Mouse (Mus musculus) monocyte, adult 5-6 weeks (primary cell): ENCODE data around the gene Gsdma. TPM values are rescaled to one million over a fixed set of nuclear protein-coding genes. Genes with fewer than 3 reads are reported as not detected.
"Not testable (repeated sequence)": the region's sequence is repeated elsewhere in the genome, so short reads cannot be mapped to it uniquely, and the experiment has no call there.

Experiments used
- ATAC-seq: fragments of 153-309, 156-312 bp; replicated peaks from 2 replicates; pipeline ENCODE4 v1.8.0; 2017; ENCODE audit warnings: mild to moderate bottlenecking; ENCODE audit not compliant: low TSS enrichment, insufficient number of reproducible peaks, severe bottlenecking, poor library complexity, low FRiP score
- total RNA-seq: library from RNA; stranded (forward); fragments of 200-1000, 200-491, 200-594 nt; gene quantifications from 3 replicates; pipeline ENCODE4 v1.2.3, GENCODE M21; 2017

The Gsdma gene
- total RNA-seq, 1 experiment from 2014 or later = not detected

GRCm38 (mm10) chr11:98702323-98702722, 38.2 kb downstream of the Gsdma start:
- ATAC-seq = no peak

- ATAC-seq = no peak
These were observed 40.9 kb downstream of the Gsdma start for GRCm38 (mm10) chr11:98705021-98705420.

DNA sequence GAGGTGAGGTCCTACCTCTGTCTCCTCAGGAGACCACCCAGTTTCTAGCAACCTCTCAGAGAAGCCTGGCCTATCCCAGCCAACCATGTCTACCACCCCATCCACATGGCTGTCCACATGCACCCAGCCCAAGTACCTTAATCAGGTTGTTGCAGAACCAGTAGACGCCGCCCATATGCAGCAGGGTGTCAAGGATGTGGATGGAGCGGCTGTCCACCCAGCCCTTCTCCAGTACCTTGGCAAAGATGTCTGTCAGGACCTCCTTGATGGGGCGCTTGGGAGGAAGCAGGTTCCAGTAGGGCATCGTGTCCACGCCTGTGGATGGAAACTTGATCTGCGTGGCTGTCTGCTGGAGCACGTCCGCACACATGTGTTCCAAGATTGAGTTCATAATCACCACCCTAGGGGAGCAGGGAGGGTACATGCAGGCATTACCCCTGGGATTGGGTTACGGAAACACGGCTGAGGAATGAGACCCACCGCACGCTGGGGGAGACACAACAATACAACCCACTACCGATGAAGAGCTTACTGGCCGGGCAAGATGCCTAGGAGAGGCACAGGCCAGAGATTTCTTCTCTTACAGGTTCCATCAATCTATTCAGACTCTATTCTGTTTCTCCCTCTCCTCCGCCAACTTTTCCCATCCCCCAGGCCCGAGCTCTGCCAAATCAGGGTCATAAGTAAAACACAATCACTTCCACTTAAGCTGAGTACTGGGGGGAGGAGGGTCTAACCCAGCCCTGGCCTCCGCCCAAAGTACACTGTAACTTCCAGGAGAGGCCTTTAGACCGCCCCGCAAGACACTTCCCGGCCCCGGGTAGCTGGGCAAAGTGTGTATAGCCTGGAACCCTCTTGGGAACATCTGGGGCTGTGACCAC, 43.5 kb downstream of the Gsdma start:
- ATAC-seq = no peak

DNA sequence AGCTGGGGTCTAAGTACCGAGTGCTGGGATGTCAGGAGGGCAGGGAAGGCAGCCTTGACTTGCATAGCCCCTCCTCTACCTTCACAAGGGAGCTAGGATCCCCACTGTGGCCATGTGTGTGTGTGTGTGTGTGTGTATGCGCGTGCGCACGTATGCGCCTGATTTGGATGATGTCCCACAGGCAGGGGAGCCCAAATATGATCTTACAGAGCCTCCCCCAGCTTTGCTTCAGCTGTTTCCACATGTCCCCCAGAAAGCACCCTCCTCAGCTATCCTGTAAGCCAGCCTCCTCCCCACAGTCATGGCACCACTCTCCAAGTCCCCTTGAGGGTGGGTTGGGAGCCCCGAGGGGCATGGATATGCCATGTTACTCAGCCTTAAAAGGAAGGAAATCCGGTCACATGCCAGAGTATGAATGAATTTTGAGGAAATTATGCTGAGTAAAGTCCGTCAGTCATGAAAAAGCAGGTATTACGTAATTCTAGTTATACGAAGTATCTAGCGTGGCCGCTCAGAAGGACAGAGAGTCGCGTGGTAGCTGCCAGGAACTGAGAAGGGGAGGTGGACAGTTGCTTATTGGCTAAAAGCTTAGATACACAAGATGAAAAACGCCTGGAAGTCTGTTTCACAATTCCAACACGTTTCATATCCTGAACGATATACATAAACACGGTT, 44.3 kb downstream of the Gsdma start:
- ATAC-seq = peak; percentile 20; the same call in 1 of the 2 replicates

GRCm38 (mm10) chr11:98709001-98709741, 45.0 kb downstream of the Gsdma start:
- no peak for ATAC-seq

GRCm38 (mm10) chr11:98710416-98711045, 46.4 kb downstream of the Gsdma start:
- peak; percentile 88 for ATAC-seq

DNA sequence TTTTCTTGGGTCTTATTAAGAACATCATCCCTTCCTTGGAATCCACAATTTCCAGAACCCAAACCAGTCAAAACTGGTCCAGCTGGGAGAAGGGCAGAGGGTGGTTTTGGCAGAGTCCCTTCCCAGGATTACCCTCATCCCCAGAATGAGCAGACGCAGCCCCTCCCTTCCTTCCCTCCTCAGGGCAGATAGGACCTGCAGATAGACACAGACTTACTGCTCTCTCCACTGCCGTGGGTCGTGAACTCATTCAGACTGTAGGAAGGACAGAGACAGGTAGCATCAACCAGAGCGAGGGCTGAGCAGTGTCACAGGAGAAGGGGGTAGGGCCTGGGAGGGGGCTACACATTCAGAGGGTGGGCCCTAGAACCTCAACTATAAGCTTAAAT, 46.9 kb downstream of the Gsdma start:
- no peak for ATAC-seq

- ATAC-seq = not testable (repeated sequence)
These were observed 47.9 kb downstream of the Gsdma start for GRCm38 (mm10) chr11:98712009-98712408.

- no peak for ATAC-seq
These were observed 49.6 kb downstream of the Gsdma start for GRCm38 (mm10) chr11:98713703-98714102.

- ATAC-seq = no peak
These were observed 51.8 kb downstream of the Gsdma start for GRCm38 (mm10) chr11:98715946-98716345.

DNA sequence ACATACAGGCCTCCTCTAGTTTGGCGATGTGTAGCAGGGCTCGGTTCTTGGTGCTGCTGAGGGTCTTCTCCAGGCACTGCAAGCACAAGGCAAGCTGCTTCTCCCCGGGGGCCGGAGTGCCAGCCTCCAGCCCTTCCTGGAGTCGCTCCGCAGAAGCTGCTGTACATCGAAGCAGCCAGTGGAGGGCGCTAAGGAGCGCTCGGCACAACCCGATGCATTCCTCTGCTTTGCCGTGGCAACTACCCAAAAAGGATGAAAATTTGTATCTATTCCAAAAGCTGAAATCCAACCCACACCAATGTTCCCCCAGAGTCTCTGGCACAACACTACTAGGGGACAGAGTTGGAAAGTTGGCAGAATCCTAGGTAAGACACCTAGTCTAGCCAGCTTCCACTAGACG, 53.8 kb downstream of the Gsdma start:
- 0 out of 2 replicates have a peak, but pooled peaks have one; percentile 42 for ATAC-seq

- ATAC-seq = no peak
These were observed 56.6 kb downstream of the Gsdma start for GRCm38 (mm10) chr11:98720756-98721155.

DNA sequence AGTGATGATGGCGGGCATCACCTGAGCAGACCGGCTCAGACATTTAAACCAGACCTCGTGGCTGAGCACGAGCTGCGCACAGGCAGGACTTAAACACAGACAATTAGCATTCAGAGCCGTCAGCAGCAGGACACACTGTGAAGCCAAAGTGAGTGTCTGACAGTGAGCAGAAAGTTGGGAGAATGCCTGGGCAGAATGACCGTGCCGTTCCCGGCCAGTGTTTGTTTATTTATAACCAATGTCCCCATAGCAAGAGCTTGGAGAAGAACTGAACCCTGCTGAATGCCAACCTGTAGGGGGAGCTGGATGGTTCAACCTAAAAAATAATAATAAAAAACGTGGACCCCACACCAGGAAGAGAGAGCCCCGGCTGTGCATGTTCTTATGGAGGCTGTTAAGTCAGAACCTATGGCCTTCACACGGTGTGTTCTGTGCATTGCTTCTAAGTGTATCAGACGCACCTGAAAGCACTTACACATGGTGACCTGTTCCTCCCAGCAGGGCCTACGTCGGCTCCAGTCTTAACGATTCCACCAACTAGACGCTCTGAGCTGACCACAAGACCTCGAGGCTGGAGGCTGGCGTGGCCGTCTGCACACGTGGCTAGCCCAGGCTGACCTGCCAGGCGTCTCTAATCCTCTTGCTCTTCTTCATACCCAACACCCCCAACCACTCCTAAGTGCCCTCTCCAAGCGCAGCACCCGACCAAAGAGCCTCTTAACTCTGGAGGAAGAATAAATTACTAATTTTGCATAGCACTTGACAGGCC, 57.5 kb downstream of the Gsdma start:
- ATAC-seq = no peak

- ATAC-seq = no peak
These were observed 58.9 kb downstream of the Gsdma start for GRCm38 (mm10) chr11:98723098-98723497.

DNA sequence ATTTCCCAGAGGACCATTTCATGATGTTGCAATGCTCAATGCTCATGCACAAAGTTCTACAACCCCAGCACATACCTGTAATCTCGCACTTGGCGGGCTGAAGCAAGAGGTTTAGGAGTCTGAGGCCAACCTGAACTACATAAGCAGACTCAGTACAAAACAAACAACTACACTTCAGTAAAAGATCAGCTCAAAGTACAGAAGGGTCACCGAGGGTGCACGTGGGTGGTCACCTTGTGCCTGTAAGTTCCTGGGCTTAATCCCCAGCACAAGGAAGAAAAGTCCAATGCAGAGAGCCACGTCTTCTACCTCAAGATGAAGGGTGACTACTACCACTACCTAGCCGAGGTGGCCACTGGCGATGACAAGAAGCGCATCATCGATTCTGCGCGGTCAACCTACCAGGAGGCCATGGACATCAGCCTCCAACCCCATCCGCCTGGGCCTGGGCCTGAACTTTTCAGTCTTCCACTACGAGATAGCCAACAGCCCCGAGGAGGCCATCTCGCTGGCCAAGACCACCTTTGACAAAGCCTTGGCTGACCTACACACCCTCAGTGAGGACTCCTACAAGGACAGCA, 61.9 kb downstream of the Gsdma start:
- no peak for ATAC-seq
